Mouse (Mus musculus): ENCODE results near the gene Dclk1. TPM values are rescaled to one million over a fixed set of nuclear protein-coding genes. Genes with fewer than 3 reads are reported as not detected.
"Not testable (repeated sequence)": the region's sequence is repeated elsewhere in the genome, so short reads cannot be mapped to it uniquely, and the experiment has no call there.

Dclk1 gene
- total RNA-seq (2022), result 1 to 10 TPM; 2.0 to 3.1 (median 2.5) TPM

GRCm38 (mm10) chr3:55241730-55242421, at the start of gene Dclk1:
Gene Dclk1, plus strand, starts transcription at chr3:55242364.
- DNase-seq (ENCODE audit: low spot score in 2 of 2), result peak; percentile 16 to 28

DNA sequence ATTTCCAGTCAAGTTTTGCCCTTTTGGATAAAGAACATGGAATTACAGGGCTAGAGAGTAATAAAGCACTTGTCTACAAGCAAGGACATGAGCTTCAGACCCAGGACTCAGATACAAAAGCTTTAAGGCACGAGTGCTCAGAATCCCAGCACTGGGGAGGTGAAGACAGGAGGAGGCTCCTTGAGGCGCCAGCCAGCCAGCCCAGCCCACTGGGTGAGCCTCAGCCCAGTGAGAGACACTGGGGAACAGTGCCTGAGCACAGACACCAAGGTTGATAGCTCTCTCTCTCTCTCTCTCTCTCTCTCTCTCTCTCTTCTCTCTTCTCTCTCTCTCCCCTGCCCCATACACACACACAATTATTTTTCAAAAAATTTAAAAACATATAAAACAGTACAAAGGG, 48.8 kb upstream of the Dclk1 start:
- no peak for DNase-seq (ENCODE audit: low spot score in 2 of 2)

- no peak for DNase-seq (ENCODE audit: low spot score in 2 of 2)
These were observed 47.4 kb upstream of the Dclk1 start for GRCm38 (mm10) chr3:55194792-55195191.

- DNase-seq (ENCODE audit: low spot score in 2 of 2), result no peak
These were observed 46.4 kb upstream of the Dclk1 start for GRCm38 (mm10) chr3:55195581-55196327.

DNA sequence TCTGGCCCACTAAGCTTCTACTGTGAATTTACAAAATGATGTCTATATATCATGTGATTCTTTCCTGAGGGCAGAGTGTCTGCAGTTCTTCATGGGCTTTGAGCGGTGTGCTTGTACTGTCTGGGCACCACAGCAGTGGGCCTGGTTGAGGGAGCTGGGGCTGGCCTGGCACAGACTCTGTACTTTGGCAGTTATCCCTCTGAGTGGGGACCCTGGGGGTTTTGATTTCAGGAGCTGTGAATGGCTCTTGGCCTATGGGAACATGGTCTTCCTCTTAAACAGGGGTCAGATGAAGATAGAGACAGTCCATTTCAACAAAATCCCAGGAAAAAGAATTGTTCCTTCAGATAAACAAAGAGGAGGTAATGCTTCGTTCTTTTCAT, 45.8 kb upstream of the Dclk1 start:
- DNase-seq (ENCODE audit: low spot score in 2 of 2), result no peak

DNA sequence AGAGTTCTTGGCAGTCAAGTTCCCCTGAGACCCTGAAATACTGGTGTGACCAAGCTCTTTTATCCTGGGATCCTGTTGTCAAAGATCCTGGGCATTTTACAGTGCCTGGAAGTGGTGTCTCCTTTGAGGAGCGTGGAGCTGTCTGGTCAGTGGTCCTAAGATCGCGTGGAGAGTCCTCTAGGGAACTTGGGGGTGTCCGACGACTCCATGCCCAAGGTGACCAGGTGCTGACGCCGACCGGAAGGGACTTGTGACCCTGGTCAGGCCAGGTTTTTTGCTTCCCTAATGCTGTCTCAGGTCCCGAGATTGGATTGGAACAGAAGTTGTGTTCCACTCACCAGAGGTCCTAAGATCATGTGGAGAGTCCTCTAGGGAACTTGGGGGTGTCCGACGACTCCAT, 38.5 kb upstream of the Dclk1 start:
- DNase-seq (ENCODE audit: low spot score in 2 of 2), result not testable (repeated sequence)

- no peak for DNase-seq (ENCODE audit: low spot score in 2 of 2)
These were observed 35.8 kb upstream of the Dclk1 start for GRCm38 (mm10) chr3:55206413-55206812.

DNA sequence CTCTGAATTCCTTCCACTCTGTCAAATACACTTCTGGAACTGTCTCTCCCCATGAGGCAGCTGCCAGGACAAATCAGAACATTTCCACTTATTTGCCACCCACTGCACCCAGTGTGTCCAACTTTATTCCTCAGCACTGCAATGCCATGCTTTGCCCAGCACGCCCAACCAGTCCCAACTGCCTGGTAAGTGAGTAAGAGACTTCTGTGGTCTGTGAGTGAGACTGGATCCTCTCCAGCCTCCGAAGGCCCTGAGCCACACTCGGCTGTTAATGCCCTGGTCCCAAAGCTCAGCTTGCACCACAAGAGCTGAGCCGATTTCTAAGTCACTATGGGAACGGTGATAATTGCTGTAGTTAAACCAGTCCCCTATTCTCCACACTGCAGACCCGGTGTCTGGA, 34.5 kb upstream of the Dclk1 start:
- no peak for DNase-seq (ENCODE audit: low spot score in 2 of 2)

- no peak for DNase-seq (ENCODE audit: low spot score in 2 of 2)
These were observed 29.9 kb upstream of the Dclk1 start for GRCm38 (mm10) chr3:55212254-55212653.

DNA sequence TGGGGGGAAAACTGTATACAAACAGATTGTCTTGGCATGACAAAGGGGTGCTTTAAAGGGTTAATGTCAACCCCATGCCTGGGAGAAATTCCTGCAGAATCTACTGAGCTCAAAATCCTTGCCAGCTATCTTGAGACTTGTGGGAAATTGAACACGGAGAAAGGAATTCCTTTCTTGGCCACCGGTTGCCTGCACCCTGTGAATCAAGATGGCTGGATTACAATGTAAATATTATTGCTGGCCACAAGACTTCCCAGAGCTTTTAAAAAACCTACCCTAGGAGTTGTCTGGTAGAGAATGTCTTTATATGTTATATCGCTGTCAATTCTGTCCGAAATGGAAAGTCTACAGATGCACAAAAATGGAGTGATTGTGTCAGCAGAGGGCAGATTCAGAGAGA, 28.4 kb upstream of the Dclk1 start:
- no peak for DNase-seq (ENCODE audit: low spot score in 2 of 2)

DNA sequence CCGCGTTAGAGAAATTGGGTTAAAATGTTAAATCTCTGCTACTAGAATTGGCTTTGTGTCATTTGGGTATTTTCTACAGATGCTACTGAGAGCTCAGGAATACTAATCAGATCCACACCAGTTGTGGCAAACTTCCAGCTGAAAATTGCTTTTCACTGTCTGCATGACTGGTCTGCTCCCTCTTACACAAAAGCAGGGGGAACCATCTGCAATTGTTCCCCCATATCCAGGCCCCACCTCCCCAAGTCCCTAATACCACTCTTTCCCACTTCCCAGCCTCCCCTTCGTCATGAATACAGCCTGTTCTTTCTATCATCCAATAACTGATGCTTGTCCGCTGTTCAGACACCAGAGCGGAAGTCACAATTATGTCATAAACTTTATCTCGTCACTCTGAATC, 27.8 kb upstream of the Dclk1 start:
- DNase-seq (ENCODE audit: low spot score in 2 of 2), result no peak

- DNase-seq (ENCODE audit: low spot score in 2 of 2), result no peak
These were observed 19.7 kb upstream of the Dclk1 start for GRCm38 (mm10) chr3:55222502-55222901.

- no peak for DNase-seq (ENCODE audit: low spot score in 2 of 2)
These were observed 18.3 kb upstream of the Dclk1 start for GRCm38 (mm10) chr3:55223862-55224261.

DNA sequence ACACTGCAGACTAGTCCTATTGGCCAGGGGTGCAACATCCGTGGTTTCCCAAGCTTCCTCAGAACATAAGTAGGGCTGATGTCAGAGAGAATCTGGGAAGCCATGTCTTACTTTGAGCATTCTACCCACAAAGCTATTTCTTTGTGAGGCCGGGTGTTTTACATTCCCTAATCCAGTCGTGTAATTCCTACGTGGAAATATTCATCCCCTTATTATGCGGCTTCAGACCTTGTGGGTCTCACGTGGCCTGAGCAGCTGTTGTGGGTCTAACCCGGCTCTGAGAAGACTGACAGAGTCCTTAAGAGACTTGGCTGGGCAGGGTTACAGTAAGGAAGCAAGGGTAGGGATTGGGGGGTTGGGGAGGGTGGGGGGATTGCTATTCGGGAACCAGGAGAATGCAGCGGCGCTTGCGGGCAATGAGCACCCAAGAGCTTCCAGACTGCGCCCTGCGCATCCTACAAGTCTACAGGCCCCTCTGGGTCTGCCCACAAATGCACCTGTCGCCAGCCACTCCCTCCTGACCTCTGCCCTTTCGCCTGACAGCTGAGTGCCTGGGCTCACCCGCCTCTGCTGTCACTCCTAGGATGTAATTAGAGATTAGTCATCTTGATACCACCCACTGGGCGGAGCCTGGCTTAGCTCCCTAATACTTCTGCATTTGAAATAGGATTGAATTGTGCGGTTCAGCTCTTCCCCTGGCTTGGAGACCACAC, 15.5 kb upstream of the Dclk1 start:
- peak; percentile 7 to 53 for DNase-seq (ENCODE audit: low spot score in 2 of 2)

DNA sequence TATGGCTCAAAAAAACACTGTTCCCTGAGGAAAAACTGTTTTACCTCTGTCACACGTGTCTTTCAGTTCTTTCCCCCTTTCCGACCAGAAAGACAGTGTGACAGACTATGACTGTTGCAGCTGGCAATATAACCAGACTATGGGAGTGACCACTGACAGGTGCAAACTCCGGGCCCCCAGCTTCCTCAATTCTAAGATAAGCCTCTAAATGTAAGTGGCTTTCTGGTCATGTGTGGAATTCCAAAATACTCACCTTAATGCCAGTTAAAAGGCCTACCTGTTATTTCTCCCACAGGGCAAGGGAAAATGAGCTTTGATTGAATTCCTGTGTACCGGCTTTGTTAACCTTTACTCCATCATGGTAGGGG, 15.0 kb upstream of the Dclk1 start:
- no peak for DNase-seq (ENCODE audit: low spot score in 2 of 2)

DNA sequence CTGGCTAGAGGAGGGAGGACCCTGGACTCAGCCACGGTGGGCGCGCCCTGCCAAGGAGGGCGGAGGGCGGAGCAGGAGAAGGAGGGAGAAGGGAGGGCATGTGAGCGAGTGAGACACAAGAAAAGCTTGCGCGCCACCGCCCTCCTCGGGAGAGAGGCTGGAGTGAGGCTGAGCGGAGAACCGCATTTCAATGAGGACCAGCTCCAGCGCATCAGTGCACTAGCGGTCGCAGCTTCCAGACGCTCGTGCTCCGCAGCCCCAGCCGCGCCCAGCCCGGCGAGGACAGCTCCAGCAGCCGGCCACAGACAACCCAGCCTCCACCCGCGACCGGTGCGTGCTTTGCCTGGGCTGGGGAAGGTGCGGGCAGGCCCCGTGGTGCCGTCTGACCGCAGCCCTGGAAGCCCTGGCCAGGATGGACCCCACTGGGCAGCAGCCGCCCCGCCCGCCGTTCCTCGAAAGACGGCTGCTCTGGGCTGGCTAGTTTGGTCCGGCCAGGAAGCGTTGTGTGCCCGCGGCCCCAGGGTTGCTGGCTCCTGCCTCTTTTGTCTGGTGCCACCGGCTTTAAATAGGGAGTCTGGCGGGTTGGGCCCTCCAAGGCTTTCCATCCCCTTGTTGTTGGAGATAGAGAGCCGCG, 375 bp downstream of the Dclk1 start:
- peak; percentile 66 to 75 for DNase-seq (ENCODE audit: low spot score in 2 of 2)

DNA sequence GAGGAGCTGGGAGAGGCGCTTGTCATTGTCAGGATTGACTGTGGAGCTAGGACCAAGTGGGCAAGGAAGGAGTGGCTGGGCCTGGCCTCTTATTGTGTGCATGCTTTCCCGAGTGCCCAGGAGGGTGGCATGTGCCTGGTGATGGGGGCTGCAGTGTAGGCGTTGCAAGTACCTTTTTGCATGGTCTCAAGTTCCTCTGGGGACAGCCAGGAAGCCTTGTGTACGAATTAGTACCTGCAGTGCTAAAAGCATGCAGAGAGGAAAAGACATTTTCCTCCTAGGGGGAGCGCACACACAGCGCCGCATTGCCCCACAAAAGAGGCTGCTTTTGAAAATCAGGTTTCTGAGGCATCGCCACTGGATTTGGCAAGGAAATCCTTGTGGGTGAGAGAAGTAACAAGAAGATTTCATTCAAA, 900 bp downstream of the Dclk1 start:
- DNase-seq (ENCODE audit: low spot score in 2 of 2), result no peak

DNA sequence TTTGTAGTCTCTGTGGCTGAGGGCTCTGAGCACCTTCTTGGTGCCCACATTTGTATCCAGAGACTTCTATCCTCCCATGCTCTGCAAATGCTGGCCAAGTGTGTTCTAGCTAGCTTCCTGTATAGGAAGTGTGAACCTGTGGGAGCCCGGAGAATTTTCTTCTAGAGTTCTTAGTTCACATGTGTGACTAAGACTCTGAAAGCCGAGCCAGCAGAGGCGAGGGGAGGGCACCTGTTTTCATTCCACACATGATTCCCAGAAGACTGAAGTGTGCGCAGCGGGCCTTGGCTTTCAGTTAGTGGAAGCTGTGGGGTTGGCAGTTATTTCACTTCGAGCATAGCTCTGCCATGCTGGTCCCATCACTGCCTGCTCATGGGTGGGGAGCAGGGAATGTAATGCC, 1.9 kb downstream of the Dclk1 start:
- no peak for DNase-seq (ENCODE audit: low spot score in 2 of 2)

GRCm38 (mm10) chr3:55246618-55247272, 4.6 kb downstream of the Dclk1 start:
- DNase-seq (ENCODE audit: low spot score in 2 of 2), result no peak

DNA sequence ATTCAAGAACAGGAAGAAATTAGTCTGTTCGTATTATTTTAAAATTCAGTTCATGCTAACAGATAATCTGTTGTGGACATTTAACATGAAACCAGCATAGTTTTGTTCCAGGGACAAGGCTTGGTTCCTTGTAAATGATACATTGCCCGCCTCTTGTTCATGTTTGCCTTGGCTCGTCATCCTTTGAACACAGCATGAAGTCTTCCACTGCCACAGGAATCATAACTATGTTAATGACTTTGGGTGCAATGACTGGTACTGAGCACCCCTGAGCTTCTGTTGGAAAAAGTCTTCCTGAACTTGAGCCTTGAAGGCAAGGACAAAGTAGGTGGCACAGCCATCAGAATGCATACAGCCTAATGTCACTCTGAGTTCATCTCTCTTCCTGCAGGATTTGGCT, 5.9 kb downstream of the Dclk1 start:
- no peak for DNase-seq (ENCODE audit: low spot score in 2 of 2)

DNA sequence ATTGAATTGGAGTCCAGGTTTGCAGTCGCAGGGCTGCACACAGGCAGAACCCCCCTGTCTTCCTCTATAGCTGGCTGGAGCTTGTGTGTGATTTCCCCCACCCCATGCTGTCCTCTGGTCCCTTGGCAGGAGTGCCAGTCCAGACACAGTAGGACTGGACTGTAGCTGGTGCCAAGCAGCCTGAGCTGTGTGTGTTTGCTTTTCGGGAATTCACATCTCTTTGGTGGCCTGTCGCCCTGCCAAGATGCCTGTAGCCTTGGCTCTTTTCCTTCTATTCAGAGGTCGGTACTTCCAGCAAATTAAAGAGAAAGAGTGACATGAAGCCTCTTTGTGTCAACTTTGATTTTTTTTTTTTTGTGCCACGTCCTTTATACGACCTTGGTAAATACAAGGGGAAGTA, 6.3 kb downstream of the Dclk1 start:
- DNase-seq (ENCODE audit: low spot score in 2 of 2), result no peak

GRCm38 (mm10) chr3:55250631-55251030, 8.5 kb downstream of the Dclk1 start:
- no peak for DNase-seq (ENCODE audit: low spot score in 2 of 2)
